Mouse (Mus musculus): ENCODE data around the gene Vmn2r1.

Vmn2r1 gene

DNA sequence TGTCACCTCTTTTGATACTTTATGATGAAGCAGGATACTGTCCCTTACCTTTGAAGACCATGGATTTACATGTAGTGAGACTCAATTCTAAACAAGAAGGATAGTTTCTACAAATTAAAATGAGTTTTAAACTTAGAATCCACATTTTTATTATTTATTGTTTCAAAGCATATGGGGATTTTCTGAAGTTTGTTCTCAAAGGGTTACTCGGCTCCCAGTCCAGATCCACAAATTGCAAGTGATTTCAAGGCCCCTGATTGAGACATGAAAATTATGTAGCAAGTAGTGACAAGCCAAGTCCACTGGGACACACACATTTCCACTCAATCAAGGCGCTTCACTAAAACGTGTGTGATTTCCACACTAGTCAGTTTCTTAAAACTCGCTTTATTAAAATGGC lies at the start of gene Vmn2r1:
Gene Vmn2r1 (plus strand): TSS at position 301 of the 400 bp plus-strand sequence.
- no peak for DNase-seq (ENCODE audit: low spot score)

DNA sequence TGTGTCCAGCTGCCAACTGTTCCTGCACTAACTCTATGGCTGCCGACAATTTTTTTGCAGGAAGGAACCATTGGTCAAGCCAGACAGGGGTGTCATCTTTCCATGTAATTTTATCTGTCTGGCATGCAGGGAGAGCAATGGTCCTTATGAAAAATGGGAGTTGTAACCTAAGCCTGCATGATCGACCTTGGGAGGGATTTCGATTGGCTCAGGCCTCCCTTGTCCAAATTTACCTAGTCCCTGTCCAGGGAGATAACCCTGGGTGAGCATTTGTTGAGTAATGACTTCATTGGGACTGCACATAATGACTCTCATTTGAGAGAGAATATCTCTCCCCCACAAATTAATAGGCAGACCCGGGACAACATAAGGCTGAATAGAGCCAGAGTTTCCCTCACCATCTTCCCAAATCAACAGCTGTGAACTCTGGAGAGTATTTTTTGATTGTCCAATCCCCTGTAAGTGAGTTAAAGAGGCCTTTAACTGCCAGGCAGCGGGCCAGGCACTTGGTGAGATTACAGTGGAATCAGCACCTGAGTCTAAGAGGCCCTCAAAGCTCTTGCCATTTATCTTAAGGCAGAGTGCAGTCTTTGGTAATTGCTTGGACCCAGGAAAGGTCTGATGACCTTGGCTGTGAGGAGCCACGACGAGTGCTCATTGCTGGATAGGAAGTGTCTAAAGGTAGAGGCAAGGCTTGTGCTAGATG lies 43.1 kb upstream of the Vmn2r1 start:
- no peak for DNase-seq (ENCODE audit: low spot score)

DNA sequence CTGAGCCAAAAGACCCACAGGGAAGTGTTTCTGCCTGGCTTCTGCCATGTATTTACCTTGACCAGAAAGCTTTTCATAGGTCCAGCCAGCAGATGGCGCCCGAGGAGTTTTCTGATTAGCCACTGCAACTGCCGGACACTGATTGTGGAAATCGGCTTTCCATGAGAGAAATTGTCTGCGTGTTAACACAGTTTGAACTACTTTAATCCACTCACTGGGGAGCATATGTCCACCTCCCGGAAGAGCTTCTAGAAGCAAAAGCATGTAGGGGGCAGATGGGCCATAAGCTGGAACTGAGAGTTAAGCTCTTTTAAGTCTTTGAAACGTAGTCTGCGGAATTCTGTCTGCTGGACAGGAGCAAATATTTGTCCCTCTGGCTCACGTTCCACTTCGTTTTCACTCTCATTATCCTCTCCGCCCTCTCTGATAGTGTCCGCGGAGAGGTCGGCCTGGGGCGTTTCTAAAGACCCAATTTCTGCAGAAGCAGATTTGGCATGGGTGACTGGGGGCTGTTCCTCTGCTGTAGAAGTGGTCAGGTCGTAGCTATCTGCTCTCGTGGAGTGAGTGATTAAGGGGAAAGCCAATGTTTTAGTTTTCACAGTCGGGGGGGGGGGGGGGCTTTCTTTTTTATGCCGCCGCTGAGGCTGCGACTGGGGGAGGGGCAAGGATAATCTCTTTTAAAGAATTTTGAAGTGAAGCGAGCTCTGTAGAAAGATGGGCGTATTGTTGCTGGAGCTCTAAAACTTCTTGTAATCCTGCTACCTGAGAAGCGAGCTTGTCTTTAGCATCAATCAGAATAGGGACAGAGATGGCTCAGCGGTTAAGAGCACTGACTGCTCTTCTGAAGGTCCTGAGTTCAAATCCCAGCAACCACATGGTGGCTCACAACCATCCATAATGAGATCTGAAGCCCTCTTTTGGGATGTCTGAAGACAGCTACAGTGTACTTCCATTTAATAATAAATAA lies 41.2 kb upstream of the Vmn2r1 start:
- peak; percentile 82 for DNase-seq (ENCODE audit: low spot score)

DNA sequence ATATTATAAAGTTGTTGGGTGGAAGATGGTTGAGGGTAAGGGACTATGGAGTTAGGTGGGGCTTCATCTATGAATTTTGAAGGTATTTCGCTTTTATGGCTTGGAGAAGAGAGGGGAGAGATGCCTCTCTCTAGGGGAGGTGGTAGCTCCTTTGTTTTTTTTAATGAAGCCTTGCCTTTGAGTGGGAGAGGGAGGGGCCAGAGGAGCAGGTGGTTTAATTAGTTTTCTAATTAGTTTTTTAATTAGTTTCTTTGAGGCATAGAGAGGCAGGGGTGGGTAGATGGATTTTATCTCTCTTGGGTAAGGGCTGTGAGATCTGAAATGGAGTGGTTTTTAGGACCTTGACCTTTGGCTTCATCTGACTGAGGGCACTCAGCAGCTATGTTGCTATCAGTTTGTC lies 31.4 kb downstream of the Vmn2r1 start:
- no peak for DNase-seq (ENCODE audit: low spot score)

DNA sequence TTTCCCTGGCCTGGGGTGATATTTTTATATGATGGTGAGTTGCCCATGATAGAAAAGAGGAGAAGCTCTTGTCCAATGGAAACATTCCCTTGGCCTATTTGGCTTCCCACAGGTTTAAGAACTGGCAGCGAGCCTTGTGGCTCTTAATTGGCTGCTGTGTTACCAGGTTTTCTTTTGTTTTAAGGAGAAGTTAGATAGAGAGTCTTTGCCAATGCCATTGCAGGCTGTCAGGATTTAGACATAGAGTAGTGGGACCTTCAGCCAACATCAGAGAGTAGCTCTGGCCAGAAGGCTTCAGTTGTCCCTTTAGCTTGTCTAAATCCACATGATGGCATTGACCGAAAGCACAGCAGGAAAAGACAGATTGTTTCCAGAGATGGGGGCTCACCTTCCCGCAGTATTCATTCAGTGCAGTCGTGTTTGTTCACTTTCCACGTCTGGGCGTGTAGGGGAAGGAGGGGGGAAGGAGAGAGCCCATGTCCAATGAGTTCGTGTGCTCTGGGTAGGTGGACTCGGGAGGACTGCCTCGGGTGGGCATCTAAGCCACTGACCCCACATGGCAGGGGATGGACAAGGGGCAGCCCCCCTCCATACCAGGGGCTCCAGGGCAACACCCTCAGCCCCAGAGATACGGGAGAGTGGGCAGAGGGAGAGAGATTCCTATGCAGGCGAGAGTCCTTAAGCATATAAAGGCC lies 32.2 kb downstream of the Vmn2r1 start:
- no peak for DNase-seq (ENCODE audit: low spot score)

DNA sequence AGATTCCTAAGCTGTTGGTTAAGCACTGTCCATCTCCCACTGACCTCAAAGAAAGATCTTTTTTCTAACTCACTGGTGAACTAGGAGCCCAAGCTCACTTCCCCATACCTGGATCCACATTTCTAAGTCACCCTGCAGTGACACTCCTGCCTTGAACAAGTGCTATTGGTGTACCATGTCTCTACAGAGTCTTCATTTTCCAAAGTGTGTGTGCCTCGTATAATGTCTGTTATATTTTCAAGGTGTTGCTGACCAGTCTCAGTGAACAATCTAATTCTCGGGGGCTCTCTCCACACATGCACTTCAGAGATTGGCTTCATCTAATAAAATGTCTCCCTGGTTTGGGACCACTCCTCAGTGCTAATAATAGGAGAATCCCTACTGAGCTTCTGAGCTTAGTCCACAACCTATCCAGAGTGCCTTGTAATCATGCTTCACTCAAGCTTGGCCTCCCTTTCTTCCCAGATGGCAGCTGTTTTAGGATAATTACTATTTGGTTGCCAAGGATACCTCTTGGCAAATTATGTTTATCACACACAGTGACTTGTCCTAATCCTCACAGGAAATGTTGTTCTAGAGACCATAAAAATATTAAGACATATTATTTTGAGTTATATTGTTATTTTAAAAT lies 60.6 kb downstream of the Vmn2r1 start, which contains the start of gene Vmn2r2:
Gene Vmn2r2 (minus strand): TSS at position 51 of the 631 bp plus-strand sequence.
- DNase-seq (ENCODE audit: low spot score): no peak

All from ovary, postnatal 14 days (tissue).